In the genomic region with DNA sequence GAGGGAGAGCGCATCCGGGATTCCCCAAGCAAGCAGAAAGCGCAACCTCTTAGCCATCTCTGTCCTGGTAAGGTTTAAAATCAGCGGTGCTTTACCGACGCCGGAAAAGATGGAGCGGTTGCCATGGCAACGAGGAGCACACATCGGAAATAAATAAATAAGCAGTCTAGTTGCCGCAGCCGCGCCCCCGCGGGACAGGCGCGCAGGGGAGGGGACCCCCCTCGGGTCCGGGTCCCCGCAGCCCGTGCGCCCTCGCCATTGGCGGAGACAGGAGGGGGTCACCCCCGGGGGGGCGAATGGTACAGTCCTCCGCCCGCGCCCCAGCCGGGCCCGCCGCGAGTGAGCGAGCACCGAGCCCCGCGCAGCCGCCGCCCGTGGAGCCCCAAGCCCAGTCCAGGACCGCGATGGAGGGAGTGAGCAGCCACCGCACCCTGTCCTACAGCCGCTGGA, we compare ENCODE assay signal across 8 mouse cellular contexts. TPM values are rescaled to one million over a fixed set of nuclear protein-coding genes. Genes with fewer than 3 reads are reported as not detected.
DNase-seq lines count a peak whose midpoint lies in the region; ATAC-seq and TF ChIP-seq lines count a peak whose summit lies in the region.

Gene Tub, plus strand, starts transcription at position 27 of the 450 bp plus-strand sequence.

- no peak for TF ChIP-seq POLR2A in CH12.LX (IDR thresholded peaks at IDR 0.05; ENCODE audit: low read depth, low read length)
- no peak for TF ChIP-seq POLR2A in embryonic fibroblast, embryonic 13.5 days (IDR thresholded peaks at IDR 0.05; ENCODE audit: low read depth, low read length)

- H3K36me3 ChIP-seq in CH12.LX (replicated peaks in 1 of 2; ENCODE audit: control insufficient read depth in 1 of 2, insufficient read depth in 1 of 2, low read length in 1 of 2) = peaks cover 11 to 27% of the 10 kb centered on the region in 2 experiments
- no peaks in the 10 kb centered on the region for H3K36me3 ChIP-seq in liver, embryonic 16.5 days (ENCODE audit: control insufficient read depth, insufficient read depth)

- WGBS in liver, embryonic 16.5 days (ENCODE audit: insufficient replicate concordance) = 2% methylated on average over 41 of the region's 44 CpGs

- H3K9ac ChIP-seq in CH12.LX (ENCODE audit: insufficient read depth, low read depth) = no peak within 1 kb of the TSS
- H3K9ac ChIP-seq in liver, embryonic 16.5 days (ENCODE audit: low read depth, low read length) = no peak within 1 kb of the TSS

- no peaks in the 10 kb centered on the region for H3K27me3 ChIP-seq in CH12.LX (replicated peaks)
- peaks cover 41% of the 10 kb centered on the region for H3K27me3 ChIP-seq in liver, embryonic 16.5 days (ENCODE audit: control insufficient read depth, insufficient read depth, low read depth, low read length)

- peaks cover 0 to 12% of the 10 kb centered on the region in 2 experiments; a peak in 2 of 4 replicates for H3K4me1 ChIP-seq in CH12.LX (ENCODE audit: control insufficient read depth in 1 of 2, insufficient read depth in 2 of 2)
- H3K4me1 ChIP-seq in embryonic fibroblast, embryonic 13.5 days (ENCODE audit: control insufficient read depth, insufficient read depth, low read length) = no peaks in the 10 kb centered on the region
- H3K4me1 ChIP-seq in liver, embryonic 16.5 days (ENCODE audit: control insufficient read depth, low read depth, low read length) = no peaks in the 10 kb centered on the region; the same call in 1 of the 2 replicates

- ATAC-seq in liver, embryonic 16.5 days (ENCODE audit: low read depth) = no peak

- H3K27ac ChIP-seq in CH12.LX (ENCODE audit: insufficient read depth, low read depth) = no peak within 1 kb of the TSS
- H3K27ac ChIP-seq in embryonic fibroblast, embryonic 13.5 days (ENCODE audit: insufficient read depth, low read length) = no peak within 1 kb of the TSS
- peak within 1 kb of the TSS; percentile 95 for H3K27ac ChIP-seq in layer of hippocampus, adult 2 months
- no peak within 1 kb of the TSS for H3K27ac ChIP-seq in liver, embryonic 16.5 days (ENCODE audit: low read length)

- TF ChIP-seq EP300 in CH12.LX (IDR thresholded peaks at IDR 0.05; ENCODE audit: low read length) = no peak

- peak; percentile 49 for DNase-seq in CH12.LX (ENCODE audit: extremely low read depth)
- DNase-seq in adrenal gland, postnatal 36 days = peak; percentile 42 to 51
- DNase-seq in heart, postnatal 14 days = peak; percentile 45 to 53
- peak; percentile 78 to 80 for DNase-seq in layer of hippocampus, adult 2 months (ENCODE audit: low spot score in 2 of 2)
- DNase-seq in ovary, adult 18-20 months (ENCODE audit: low spot score) = peak; percentile 31
- peak; percentile 57 for DNase-seq in thymus, postnatal 4 days

- dilution Hi-C loops in CH12.LX (cut with MboI; ENCODE audit: extremely low pct_ligation_motif_present, extremely low pct_unique_long_range_greater_than_20kb, low sequenced_read_pairs) = no loop called here

- intact Hi-C loops in heart, postnatal 14 days (cut with DNase I) = loop anchor here (5.0 kb wide), 1 partner anchor 77 kb away; no protein-coding TSS in a partner anchor

- H3K4me2 ChIP-seq in CH12.LX (ENCODE audit: insufficient read depth, low read depth, poor library complexity, severe bottlenecking) = 0 out of 2 replicates have a peak within 1 kb of the TSS, but pooled peaks have one; percentile 22
- H3K4me2 ChIP-seq in liver, embryonic 16.5 days (ENCODE audit: low read depth, low read length) = peak within 1 kb of the TSS; percentile 35; the same call in 1 of the 2 replicates

- H3K79me2 ChIP-seq in CH12.LX (replicated peaks; ENCODE audit: control insufficient read depth, extremely low read depth, insufficient read depth, poor library complexity, severe bottlenecking) = no peaks in the 10 kb centered on the region

- no peak for TF ChIP-seq RAD21 in CH12.LX (IDR thresholded peaks at IDR 0.05; ENCODE audit: low read depth, low read length)

- peak within 1 kb of the TSS in 1 of 3 experiments; percentile 12 for H3K4me3 ChIP-seq in CH12.LX (replicated peaks in 1 of 3; ENCODE audit: low read depth in 2 of 3, low read length in 2 of 3, poor library complexity in 1 of 3)
- H3K4me3 ChIP-seq in embryonic fibroblast, embryonic 13.5 days (ENCODE audit: insufficient read depth, low read length) = peak within 1 kb of the TSS; percentile 45
- H3K4me3 ChIP-seq in layer of hippocampus, adult 2 months = peak within 1 kb of the TSS; percentile 73
- H3K4me3 ChIP-seq in liver, embryonic 16.5 days (ENCODE audit: low read depth, low read length) = peak within 1 kb of the TSS; percentile 18

- in situ Hi-C loops in CH12.LX (cut with MboI; ENCODE audit: low pct_ligation_motif_present, low pct_unique_long_range_greater_than_20kb, low sequenced_read_pairs) = no loop called here

- TF ChIP-seq CTCF in CH12.LX (conservative IDR thresholded peaks at IDR 0.05 in 1 of 2, IDR thresholded peaks at IDR 0.05 in 1 of 2; ENCODE audit: low read depth in 2 of 2, low read length in 2 of 2) = no peak
- no peak for TF ChIP-seq CTCF in embryonic fibroblast, embryonic 13.5 days (IDR thresholded peaks at IDR 0.05; ENCODE audit: borderline replicate concordance, insufficient read depth, low read length)
- TF ChIP-seq CTCF in layer of hippocampus, adult 2 months (conservative IDR thresholded peaks at IDR 0.05) = no peak

- H3K9me3 ChIP-seq in CH12.LX (replicated peaks; ENCODE audit: low read length) = peaks cover 7% of the 10 kb centered on the region
- H3K9me3 ChIP-seq in liver, embryonic 16.5 days (replicated peaks; ENCODE audit: control insufficient read depth, low read length) = no peaks in the 10 kb centered on the region

TF ChIP-seq in CH12.LX, 34 proteins besides CTCF, POLR2A, EP300 and RAD21:
- TF ChIP-seq MXI1 (IDR thresholded peaks at IDR 0.05; ENCODE audit: low read depth, low read length) (peak; percentile 43; the same call in 1 of the 2 replicates), USF2 (conservative IDR thresholded peaks at IDR 0.05; ENCODE audit: low read depth, low read length) (no peak)

RNA-seq across cellular contexts. Expression of gene Tub, which starts in this region (rescaled TPM):
- total RNA-seq in CH12.LX (2012; rRNA removed) = 0.13 TPM in 1 of 2 replicates, not detected in the other
- not detected in 2 replicates for total RNA-seq in CH12.LX (2014; rRNA removed)
- polyA plus RNA-seq in CH12.LX (2012; ENCODE audit: insufficient read length, low read depth) = not detected in 2 replicates
- 10 to 100 TPM; 21.1 to 38.1 TPM for total RNA-seq in adrenal gland, postnatal 36 days (2021)
- 0.49 TPM in 1 of 2 replicates, not detected in the other for polyA plus RNA-seq in embryonic fibroblast, embryonic 13.5 days (2011; ENCODE audit: insufficient read length, low read depth, missing spikeins)
- under 1 TPM; 0.46 to 0.48 TPM for total RNA-seq in heart, postnatal 14 days (2021)
- 100 to 1,000 TPM; 179 to 198 TPM for total RNA-seq in layer of hippocampus, adult 2 months (2021)
- polyA plus RNA-seq in liver, embryonic 16.5 days (2015; fragmentation: Nextera tagmentation; extraction: Ambion mirVana) = 0.05 and 0.11 TPM in 2 replicates

Comparison
In these comparisons a context has a peak if more than half of its experiments do, and no peak if none do; other contexts are left out.
1. RNA of gene Tub (total RNA-seq): 179 to 198 TPM in layer of hippocampus, adult 2 months and 21.1 to 38.1 TPM in adrenal gland, postnatal 36 days; 0.46 to 0.48 TPM in heart, postnatal 14 days and 0.13 TPM in CH12.LX; every median in the first group is over 10 times any median in the second.
2. RNA of gene Tub (total RNA-seq): 179 to 198 TPM in layer of hippocampus, adult 2 months; 21.1 to 38.1 TPM in adrenal gland, postnatal 36 days; every median in the first group is over 4 times any median in the second.
3. Peak in DNase-seq and H3K4me2 ChIP-seq in CH12.LX; RNA of the gene not detected or under 1 TPM.
4. Peak in DNase-seq in heart, postnatal 14 days; RNA of the gene not detected or under 1 TPM.
5. Peak in every context shown above with its lines, with median percentiles within 50 percentile points of each other: DNase-seq.